Mouse (Mus musculus) T-helper 2 cell (primary cell): ENCODE results near the gene Sobp.

ENCODE experiments used
- in situ Hi-C: fragments of 300-600 bp; cut with MboI, MseI; formaldehyde crosslinking; loops from one replicate; pipeline ENCODE4 v1.15.1; 2025; ENCODE audit warnings: high pct_unique_total_duplicates

Gene Sobp

DNA sequence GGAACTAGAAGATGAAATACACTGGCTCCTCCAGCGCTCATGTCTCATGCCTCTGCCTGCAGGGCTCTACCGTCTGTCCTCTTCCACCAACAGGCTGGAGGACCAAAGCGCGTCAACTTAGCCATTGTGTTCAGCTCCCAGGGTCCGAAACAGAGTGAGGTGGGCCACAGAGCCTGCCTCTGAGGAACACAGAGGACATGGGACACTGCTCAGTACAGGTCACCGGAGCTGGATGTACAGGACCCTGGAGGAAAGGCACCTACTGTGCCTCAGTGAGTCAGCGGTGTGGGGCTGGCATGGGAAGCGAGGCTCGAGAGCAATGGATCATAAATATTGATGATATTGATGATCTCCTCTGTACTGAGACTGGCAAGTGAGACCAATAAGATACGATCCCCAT lies 175.0 kb downstream of the Sobp start:
- in situ Hi-C loops: no loop called here

- in situ Hi-C loops: no loop called here
Measured at GRCm38 (mm10) chr10:42997278-42997677, 177.1 kb downstream of the Sobp start.

DNA sequence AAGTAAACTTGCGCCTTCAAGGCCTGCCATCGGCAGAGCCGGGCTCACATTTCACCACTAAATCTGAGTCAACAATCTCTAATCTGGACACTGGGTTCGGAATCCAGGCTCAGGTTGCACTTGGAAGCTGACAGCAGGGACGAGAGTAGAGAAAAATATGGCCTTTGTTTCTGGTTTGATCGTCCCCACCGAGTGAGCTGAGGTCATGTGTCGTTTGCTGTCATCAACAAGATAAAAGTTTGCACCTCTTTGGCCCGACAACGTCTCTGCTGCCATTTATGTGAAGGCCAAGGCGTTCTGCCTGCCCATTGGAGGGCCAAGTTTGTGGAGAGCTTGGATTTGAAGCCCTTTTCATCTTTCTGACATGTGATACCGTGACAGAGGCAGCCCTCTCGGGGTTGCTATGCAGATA lies 178.8 kb downstream of the Sobp start:
- in situ Hi-C loops: no loop called here

DNA sequence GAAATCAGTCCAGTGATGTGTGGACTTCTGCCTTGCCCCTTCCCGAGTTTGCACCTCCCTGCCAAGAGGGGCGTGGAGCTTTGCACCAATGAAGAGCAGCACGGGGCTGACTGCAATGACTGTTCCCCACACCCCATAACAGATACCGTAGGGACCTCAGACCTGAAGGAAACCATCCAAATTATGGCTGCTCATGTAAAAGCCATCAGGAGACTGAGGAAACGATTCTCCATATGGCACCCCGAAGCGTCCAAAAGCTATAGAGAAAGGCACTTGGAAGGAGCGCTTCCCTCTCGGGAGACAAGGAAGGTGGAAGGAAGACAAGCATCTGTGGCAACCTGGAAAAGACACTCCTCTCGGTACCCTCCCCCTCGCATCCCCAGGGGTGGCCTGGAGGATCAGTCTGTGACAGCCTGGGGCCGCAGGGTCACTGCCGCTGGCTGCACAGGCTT lies 180.0 kb downstream of the Sobp start:
- in situ Hi-C loops: no loop called here

DNA sequence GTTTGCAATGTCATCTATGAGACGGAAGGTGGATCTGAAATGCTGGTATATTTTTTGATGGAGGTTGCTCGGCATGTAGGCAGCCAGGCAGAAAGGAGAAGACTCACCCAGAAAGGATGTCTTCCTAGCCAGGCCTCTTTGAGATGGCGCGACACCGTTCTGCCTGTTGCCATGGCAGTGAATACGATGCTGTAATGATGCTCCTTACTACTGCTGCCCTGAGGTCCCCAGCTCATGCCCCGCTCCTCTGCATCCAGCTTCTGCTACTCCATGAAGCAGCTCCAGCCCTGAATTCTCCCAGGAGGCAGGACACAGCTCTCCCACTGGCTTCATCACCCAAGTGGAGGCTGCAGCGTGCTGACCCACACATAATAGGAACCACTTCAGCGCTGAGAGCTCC lies 183.3 kb downstream of the Sobp start:
- in situ Hi-C loops: no loop called here

DNA sequence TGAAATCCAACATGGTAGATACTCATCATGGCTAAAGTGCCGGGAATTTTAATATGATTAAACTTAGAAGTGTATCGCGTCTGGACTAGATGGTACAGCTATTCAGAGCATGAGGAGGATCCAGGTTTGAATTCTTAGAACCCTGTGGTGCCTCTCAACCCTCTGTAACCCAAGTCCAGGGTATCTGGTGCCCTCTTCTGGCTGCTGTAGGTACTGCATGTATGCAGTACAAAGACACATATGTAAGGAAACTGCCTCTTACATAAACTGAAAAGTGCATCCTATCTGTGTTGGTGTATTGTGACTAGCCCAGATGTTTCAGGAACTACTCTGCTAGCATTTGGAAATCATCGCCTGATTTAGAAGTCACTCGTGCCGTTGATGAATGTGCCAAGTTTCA lies 184.4 kb downstream of the Sobp start:
- in situ Hi-C loops: loop anchor here (5.0 kb wide), 1 partner anchor 148 kb away; no protein-coding TSS in a partner anchor

- in situ Hi-C loops: loop anchor here (5.0 kb wide), 1 partner anchor 146 kb away; no protein-coding TSS in a partner anchor
Measured at GRCm38 (mm10) chr10:42988627-42989026, 185.7 kb downstream of the Sobp start.

- in situ Hi-C loops: loop anchor here (5.0 kb wide), 1 partner anchor 145 kb away; no protein-coding TSS in a partner anchor
Measured at GRCm38 (mm10) chr10:42987594-42988052, 186.7 kb downstream of the Sobp start.

- in situ Hi-C loops: loop anchor here (5.0 kb wide), 1 partner anchor 143 kb away; no protein-coding TSS in a partner anchor
Measured at GRCm38 (mm10) chr10:42984886-42985285, 189.4 kb downstream of the Sobp start.

DNA sequence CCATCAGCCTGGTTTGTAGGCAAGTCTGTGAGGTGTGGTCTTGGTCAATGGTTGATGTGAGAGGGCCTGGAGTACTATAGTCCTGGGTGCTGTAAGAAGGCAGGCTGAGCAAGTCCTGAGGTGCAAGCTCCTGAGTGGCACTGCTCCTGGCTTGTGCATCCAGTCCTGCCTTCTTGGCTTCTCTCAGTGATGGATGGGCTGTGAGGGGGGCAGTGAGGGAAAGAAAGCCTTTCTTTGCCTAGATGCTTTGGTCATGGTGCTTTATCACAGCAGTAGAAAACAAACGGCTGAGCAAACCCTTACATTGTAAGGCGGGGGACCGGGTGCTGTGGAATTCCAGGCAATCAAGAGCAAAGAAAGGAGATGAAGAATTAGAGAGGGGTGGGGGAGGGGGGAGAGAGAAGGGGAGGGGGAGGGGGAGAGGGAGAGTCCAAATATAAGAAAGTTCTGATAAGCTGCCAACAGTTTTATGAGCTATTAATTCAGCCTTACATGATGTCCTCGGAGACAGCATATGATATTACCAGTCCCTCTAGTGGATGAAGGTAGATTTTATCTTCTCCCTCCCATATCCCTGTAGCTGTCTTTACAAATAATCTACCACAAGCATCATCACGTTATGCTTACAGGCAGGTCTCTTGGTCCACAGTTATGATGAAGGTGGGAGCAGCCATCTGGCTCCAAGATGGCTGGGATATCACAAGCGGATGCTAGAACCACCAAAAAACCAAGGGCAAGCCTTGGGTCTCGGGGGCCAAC lies 193.2 kb downstream of the Sobp start:
- in situ Hi-C loops: no loop called here

DNA sequence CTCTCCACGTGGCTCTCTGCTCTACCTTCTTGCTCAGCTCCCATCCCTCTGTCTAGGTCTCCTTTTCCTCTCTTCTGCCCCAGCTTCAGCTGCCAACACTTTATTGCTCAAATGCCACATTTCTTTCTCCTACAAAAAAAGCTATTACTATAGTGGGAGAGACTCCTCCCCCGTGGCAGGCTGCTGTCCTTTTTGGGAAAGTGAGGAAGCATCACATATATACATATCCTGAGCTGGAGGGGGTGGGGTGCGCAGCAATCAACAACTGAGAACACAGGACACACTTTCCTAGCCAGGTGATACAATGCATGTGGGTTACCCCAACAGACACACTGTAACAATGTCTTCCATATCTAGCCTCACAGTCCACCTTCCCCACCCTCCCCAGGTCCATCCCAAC lies 196.0 kb downstream of the Sobp start:
- in situ Hi-C loops: no loop called here

DNA sequence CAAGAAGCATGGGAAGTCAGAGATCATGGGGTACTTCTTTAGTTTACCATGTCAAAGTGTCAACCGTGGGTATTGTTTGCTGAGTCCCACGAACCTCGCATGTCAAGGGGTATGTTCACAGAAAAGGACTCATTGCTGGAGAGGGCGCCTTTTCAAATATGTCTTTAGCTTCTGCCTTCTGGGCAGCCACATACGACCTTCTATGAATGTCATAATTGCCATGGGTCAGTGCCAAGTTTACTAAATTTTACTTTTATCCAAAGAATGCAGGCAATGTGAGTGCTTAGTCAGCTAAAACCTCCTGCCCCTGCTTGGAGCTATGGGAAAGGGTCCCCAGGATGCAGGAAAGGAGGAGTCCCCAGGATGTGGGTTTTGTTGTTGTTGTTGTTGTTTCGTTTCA lies 197.8 kb downstream of the Sobp start:
- in situ Hi-C loops: no loop called here

GRCm38 (mm10) chr10:42973537-42973936 lies 200.8 kb downstream of the Sobp start:
- in situ Hi-C loops: no loop called here

GRCm38 (mm10) chr10:42972504-42973172 lies 201.7 kb downstream of the Sobp start:
- in situ Hi-C loops: no loop called here

DNA sequence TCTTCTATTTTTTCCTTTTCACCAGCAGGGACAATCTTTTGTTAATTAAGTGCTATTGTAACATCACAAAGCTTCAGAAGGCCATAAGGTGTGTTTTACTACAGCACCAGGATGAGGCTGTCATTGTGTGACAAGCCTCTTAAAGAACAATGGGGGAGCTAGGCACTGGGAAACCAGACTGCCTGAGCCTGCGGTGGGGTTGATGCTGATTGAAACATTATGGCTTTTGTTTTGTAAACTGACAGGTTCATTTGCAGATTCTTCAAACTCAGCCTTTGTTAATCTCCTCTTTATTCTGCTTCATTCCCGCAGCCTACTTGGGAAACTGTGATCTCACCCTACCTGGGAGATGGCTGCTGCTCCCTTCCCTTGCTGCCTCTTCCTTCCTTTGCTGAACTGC lies 206.0 kb downstream of the Sobp start:
- in situ Hi-C loops: no loop called here

GRCm38 (mm10) chr10:42963061-42963460 lies 211.3 kb downstream of the Sobp start:
- in situ Hi-C loops: no loop called here

- in situ Hi-C loops: no loop called here
Measured at GRCm38 (mm10) chr10:42962655-42963054, 211.7 kb downstream of the Sobp start.

DNA sequence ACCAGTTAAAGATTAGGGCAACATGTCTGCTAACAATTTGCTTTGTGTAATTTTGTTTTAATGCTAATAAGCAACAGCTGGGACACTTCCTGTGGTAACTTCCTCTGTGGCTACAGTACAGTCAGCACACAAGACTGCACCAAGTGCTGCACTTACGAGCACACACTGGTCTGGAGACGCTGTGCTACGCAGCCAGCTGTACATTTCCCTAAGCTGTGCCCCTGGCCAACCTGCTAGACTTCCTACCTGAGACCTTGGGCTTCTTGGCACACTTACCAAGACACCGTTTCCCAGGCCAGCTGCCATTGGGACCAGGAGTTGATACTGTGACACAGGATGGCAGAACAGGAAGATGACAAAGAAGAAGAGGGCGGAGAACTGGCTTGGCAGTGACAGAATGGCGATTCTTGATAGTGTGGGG lies 212.1 kb downstream of the Sobp start:
- in situ Hi-C loops: no loop called here

DNA sequence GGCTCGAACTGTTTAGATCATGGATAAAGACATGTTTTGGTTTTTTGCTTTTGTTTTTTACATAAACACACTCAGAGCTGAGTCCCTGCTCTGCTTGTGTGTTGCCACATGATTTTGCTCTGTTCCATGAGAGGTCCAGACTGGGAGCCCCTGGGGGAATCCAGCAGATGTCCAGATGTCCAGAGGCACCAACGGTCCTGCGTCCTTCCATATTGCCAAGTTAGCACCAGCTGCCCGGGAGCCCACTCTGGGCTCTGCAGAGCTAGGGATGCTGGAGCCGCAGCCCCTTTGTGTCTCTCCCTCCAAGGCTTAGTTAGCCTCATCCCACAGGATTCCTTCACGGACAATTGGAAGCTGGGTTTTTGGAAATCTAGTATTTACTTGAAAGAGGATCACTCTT lies 212.6 kb downstream of the Sobp start:
- in situ Hi-C loops: no loop called here

DNA sequence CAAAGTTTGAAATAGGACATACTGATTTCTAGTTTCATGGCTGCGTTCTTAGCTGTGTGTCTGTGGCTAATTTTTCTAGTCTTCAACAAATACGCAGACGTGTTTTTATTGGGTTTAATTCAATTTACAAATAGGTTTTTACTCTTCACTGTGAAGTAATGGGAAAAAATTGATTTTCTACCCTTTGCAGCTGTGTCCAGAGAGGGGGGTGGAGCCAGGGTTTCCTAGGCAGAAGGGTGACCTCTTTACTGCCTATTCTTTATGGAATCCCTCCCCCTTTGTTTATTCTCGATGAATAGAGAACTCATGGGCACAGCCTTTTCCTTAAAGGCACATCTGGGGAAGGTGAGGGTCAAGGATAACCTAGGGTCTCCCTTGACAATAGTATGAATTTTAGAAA lies 215.6 kb downstream of the Sobp start:
- in situ Hi-C loops: no loop called here

- in situ Hi-C loops: no loop called here
Measured at GRCm38 (mm10) chr10:42957881-42958651, 216.3 kb downstream of the Sobp start.

- in situ Hi-C loops: no loop called here
Measured at GRCm38 (mm10) chr10:42955205-42955604, 219.1 kb downstream of the Sobp start.
